Mouse (Mus musculus) cerebral cortex, adult 2 months (tissue): ENCODE data around the gene Mrpl24.

Experiments used
- WGBS: fragments of 180-500 bp; shearing (Covaris S2); methylation state at CpG from one replicate; pipeline ENCODE4 v1.1.7; 2018; 5-methylcytosine and 5-hydroxymethylcytosine counted together

Mrpl24 gene

GRCm38 (mm10) chr3:87910573-87911141 is 8.6 kb upstream of the Mrpl24 start:
- WGBS, result 9% methylated on average over 12 of the region's 12 CpGs

DNA sequence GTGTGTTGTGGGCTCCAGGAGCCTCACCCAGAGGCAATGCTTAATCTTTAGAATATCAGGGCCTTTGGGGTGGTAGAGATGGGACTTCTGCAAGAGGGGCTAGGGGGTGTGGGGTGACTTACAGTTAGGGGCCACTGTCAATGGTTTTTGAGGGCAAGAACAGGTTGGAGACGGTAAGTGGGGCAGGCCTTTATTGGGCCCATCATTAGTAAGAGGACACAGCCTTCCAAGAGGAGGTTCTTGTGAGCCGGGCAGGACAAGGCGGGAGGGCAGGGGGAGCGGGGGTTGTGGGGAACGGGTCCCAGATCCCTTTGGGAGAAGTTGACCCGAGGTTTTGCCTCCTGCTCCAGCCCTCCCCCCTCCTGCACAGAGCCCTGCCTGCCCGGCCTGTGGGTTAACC is 5.8 kb upstream of the Mrpl24 start:
- 86% methylated on average over 7 of the region's 7 CpGs for WGBS

GRCm38 (mm10) chr3:87913891-87914290 is 5.4 kb upstream of the Mrpl24 start:
- WGBS, result 95% methylated on average over 10 of the region's 10 CpGs

DNA sequence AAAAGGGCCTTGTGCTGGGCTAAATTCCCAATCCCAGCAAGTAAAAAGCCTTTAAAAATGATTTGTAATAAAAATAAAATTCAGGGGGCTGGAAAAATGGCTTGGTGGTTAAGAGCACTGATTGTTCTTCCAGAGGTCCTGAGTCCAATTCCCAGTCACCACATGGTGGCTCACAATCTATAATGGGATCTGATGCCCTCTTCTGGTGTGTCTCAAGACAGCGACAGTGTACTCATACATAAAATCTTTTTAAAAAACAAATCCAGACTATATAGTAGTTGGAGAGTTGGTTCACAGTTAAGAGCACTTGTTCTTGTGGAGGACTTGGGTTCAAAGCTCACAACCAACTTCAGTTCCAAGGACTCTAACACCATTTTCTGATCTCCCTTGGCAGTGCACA is 2.3 kb upstream of the Mrpl24 start:
- WGBS, result 64% methylated on average over 1 of the region's 1 CpGs

DNA sequence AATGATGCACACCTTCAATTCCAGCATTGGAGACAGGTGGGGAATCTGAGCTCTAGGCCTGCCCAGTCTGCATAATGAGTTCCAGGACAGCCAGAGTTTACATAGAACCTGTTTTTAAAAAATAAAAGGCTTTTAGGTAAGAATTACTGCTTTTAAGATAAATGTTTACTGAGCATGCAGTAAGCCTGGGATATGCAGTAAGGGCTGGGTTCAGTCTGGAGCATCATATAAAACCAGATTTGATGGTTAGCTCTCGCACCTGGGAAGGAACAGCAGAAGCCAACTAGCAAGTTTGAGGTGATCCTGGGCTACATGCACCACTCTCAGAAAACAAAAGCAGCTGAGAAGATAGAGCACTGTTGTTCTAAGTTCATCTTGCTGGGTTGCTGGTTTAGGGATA is 755 bp upstream of the Mrpl24 start:
- 93% methylated on average over 1 of the region's 1 CpGs for WGBS

DNA sequence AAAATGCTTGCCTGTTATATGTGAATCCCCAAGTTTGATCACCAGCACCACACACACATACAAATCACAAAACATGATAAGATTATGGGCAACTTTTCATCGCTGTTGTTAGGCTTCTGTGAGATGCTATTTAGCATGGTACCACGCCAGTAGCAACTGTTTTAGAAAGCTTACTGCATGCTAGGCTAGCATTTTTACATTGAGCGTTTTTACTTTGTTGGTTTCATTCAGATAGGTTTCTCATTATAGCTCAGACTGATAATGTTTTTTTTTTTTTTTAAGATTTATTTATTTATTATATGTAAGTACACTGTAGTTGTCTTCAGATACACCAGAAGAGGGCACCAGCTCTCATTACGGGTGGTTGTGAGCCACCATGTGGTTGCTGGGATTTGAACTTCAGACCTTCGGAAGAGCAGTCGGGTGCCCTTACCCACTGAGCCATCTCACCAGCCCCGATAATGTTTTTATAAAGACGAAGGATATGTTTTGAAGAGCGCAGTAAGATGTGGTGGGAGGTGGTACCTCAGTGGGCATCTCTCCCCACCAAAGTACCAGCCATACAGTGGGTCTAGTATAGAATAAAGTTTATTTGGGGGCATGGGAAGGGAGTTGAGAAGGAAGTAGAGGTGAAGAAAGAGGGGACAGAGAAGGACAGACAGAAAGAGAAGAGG is 1.1 kb downstream of the Mrpl24 start:
- 60% methylated on average over 9 of the region's 9 CpGs for WGBS

DNA sequence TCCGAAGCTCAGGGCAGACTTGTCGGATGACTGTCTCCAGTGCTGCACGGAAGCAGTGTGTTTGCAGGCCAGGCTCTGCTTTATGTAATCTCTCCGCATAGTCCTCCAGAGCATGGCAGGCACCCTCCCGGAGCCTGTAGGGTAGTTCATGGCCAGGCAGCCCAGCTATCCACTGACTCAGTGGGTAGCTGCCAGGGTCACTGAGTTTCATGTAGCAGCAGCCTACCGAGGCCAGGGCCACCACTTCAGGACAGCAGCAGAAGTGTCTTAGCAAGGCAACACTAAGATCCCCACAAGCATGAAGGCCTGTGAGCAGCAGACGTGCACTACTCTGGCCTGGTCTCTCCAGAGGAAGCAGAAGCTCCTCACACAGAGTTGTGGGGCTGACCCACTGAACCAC is 5.7 kb downstream of the Mrpl24 start:
- 88% methylated on average over 7 of the region's 7 CpGs for WGBS

- 93% methylated on average over 5 of the region's 5 CpGs for WGBS
Measured at GRCm38 (mm10) chr3:87927452-87927851, 8.1 kb downstream of the Mrpl24 start.

GRCm38 (mm10) chr3:87929341-87930077 is 10.2 kb downstream of the Mrpl24 start:
- WGBS, result 3% methylated on average over 26 of the region's 26 CpGs

DNA sequence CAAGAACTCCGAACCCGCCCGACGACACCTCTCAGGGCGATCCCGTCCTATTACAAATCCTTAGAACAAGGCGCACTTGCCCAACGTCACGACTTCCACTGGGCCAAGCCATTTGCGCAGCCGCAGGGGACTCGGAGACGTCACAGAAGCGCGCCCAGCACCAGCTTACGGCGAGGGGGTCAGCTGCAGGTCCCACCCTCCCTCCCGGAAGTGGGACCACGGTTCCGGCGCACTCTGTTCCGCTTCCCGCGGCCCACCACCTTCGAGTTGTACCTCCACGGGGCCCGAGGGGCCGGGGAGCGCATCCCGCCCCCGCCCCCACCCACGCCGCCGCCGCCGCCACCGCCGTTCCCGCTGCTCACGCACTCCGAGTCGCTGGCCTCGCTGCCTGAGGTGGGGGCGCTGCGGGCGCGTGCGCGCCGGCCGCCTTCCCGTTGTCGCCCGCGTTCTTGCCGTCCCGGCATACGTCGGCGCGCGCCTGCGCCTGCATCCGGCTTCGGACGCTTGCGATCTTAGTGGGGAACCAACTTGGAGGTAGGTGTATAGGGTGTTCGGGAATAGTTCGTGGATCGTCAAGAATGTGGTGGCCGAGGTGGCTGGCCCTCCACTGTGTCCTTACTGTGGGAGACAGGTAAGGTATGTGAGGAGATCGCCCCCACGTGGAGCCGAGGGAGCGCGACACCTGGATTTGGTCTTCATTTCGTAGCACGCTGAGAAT is 10.9 kb downstream of the Mrpl24 start, which contains the start of the genes Isg20l2 and Rrnad1:
Gene Isg20l2 (plus strand): TSS at position 237 of the 718 bp plus-strand sequence.
Gene Rrnad1 (minus strand): TSS at position 640 of the 718 bp plus-strand sequence.
- WGBS, result under 1% methylated on average over 78 of the region's 78 CpGs

- 54% methylated on average over 5 of the region's 5 CpGs for WGBS
Measured at GRCm38 (mm10) chr3:87934026-87934425, 14.7 kb downstream of the Mrpl24 start.

DNA sequence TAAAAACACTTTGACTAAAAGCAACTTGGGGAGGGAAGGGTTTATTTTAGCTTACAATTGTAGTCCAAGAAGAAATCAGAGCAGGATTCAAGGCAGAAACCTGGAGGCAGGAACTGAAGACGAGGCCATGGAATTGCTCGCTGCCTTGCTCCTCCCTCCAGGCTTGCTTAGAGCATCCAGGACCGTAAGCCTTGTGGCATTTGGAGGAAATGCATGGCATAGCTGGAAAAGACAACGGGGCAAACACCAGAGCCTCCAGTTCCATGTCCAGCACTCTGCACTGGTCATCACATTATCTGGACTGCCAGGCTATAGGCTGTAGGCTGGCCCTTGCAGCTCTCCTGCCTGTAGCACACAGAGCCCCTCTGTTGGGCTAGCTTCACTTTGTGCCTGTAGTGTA is 15.2 kb downstream of the Mrpl24 start:
- 41% methylated on average over 4 of the region's 4 CpGs for WGBS

- WGBS, result 82% methylated on average over 4 of the region's 4 CpGs
Measured at GRCm38 (mm10) chr3:87935201-87935600, 15.9 kb downstream of the Mrpl24 start.

DNA sequence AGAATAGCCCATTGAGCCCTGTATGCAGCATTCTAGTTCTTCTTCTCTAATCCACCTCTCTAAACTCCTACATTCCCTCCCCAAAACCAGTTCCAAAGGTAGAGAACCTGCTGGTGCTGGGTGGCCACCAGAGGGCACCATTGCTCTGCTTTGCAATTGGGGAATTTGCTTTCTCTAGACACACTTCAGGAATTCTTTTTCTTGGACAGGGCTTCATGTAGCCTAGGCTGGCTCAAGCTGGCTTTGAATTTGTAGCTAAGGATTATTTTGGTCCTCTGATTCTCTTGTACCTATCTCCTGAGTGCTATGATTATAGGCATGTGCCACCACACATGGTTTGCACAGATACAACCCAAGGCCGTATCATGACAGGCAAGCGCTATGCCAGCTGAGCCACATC is 16.5 kb downstream of the Mrpl24 start:
- 90% methylated on average over 2 of the region's 2 CpGs for WGBS

GRCm38 (mm10) chr3:87940611-87941010 is 21.3 kb downstream of the Mrpl24 start:
- WGBS, result 59% methylated on average over 5 of the region's 5 CpGs

DNA sequence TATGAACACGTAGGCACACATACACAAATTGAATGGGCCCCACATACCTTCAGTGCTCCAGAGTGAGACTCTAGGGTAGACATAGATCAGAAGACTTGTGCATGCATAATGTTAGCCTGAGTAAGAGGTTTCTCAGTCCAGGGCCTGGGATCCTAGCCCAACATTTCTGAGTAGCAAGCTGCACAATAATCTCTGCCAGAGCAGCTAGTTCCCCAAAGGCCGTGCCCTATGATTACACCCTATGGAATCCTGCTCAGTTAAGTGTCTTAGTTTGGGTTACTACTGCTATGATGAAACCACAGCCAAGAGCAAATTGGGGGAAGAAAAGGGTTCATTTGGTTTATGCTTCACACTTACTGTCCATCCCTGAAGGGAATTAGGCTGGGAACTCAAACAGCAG is 23.2 kb downstream of the Mrpl24 start:
- WGBS, result 97% methylated on average over 2 of the region's 2 CpGs

GRCm38 (mm10) chr3:87943586-87943985 is 24.3 kb downstream of the Mrpl24 start:
- WGBS, result 74% methylated on average over 7 of the region's 7 CpGs

- 37% methylated on average over 4 of the region's 4 CpGs for WGBS
Measured at GRCm38 (mm10) chr3:87944838-87945600, 25.7 kb downstream of the Mrpl24 start.

DNA sequence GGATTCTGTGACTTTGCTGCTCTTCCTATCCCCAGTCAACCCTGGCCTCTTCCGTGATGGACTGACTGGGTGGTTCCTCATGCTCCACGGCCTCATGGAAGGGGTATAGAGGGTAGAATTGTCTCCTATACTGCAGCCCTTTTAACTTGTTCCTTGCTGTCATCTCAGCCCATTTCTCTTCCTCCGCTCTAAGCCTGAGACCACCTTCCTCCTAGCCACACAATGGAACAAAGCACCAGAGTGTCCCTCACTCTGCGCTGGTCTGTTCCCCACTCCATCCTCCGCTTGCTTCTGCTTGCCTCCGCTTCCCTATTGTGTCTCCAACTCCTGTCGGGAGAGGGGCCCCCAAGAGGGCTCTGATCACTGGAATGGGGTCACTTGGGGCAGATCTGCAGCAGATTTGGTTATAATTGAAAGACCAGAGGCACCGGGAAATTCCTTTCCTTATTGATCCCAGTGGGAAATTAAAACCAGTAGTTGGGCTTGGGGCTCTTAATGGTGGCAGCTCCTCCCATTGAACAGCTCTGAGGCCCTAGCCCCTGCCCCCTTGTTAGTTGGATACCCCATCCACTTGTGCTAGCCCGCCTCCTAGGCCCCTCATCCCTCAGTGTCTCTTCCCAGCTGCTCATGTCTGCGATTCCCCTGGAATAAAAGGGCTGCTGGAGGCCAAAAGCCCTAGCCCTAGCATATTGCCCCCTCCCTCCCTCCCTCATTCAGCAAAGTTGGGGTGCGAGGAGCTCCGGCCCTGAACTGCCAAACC is 26.7 kb downstream of the Mrpl24 start:
- WGBS, result 73% methylated on average over 12 of the region's 12 CpGs

- 85% methylated on average over 1 of the region's 1 CpGs for WGBS
Measured at GRCm38 (mm10) chr3:87946541-87946860, 27.2 kb downstream of the Mrpl24 start.
